Mouse (Mus musculus): ENCODE data around the gene Plcb1.
"Not testable (repeated sequence)": the region's sequence is repeated elsewhere in the genome, so short reads cannot be mapped to it uniquely, and the experiment has no call there.

Gene Plcb1

DNA sequence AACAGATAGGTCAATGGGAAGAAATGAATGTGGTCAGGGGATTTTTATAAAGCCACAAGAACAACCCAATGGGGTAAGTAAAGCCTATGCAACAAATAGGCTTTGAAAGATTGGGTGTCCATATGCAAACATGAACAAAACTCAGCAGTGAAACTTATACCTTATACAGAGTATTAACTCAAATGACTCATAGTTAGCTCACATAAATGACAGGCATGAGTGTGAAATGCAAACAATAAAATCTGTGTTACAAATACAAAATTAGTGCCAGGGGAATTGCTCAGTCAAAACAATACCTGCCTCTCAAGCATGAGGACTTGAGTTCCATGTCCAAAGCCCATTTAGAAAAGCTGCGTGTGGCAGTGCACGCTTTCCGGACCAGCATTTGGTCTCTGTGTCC is 182.5 kb downstream of the Plcb1 start:
- no peak for DNase-seq (ENCODE audit: low read depth, low spot score)

DNA sequence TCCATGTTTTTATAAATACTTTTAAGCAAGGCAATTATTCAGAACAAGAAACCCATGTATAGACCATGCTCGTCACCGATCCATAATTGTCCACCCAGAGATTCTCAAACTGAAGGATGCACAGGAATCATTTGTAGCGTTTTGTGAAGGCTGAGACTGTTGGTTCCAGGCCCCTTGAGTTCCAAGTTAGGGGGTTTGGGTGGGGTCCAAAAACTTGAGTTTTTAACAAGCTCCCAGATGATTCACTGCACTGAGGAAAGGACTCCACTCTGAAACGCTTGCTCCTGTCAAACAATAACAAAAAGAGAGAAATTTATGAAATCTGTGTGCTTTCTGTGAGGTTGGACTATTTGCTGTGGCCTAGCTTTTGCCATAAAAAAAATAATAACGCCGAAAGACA is 186.5 kb downstream of the Plcb1 start:
- no peak for DNase-seq (ENCODE audit: low read depth, low spot score)

DNA sequence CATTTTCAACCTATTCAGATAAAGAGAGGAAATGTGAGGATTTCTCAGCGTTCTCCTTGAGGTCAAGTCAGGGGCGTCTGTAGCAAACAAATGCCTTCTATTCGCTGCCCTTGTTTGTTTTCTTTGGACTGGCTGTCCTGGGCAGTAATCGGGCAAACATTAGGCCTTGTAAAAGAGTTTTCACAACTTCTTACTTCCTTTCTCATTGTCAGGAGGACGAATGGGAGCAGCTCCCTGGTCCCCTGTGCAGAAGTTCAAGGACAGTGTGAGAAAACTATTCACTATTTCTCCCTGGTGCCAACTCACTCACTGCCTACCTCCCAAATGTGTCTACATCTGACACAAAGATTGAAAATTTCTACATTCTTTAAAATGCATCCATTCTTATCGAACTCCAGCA is 188.8 kb downstream of the Plcb1 start:
- DNase-seq (ENCODE audit: low read depth, low spot score) = no peak

DNA sequence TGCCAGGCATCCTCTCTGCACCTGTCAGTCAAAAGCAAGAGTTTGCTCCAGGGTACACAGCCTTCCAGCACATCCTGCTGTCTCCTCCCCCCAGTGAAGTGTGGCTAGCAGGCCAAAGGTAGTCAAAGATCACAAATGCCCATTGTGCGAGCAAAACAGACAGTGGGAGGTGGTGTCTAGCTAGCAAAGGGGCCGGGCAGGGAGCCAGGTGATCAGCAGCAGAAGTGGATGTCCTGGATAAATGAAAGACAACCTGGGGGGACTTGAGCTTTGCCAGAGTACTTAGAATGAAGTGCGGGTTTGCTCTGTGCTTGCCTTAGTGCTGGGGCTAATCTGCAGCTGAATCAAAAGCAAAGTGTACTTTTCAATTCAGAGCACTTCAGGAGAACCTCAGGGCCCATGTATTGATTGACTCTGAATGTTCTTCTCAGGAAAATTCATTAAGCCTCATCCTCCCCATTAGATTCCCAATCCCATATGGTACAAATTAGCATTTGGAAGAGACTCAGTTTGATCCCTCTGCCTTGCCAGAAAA is 191.0 kb downstream of the Plcb1 start:
- no peak for DNase-seq (ENCODE audit: low read depth, low spot score)

DNA sequence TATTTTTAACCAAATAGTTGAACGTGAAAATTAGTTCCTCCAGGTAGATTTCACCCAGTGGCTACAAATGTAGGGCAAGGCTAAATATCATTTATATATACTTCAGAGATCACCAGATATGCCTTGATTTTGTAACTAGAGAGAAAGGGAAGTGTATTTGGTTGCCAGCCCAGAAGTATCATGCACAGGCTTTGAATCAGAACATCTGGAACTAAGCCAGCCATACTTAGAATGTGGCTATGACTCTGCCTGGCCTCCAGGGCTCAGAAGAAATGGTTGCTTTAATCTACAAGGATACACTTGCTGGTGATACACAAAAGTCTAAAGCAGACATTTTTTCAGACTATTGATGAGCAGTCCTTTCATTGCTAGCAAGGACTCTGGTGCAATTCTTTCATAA is 191.8 kb downstream of the Plcb1 start:
- no peak for DNase-seq (ENCODE audit: low read depth, low spot score)

GRCm38 (mm10) chr2:134981394-134981793 is 195.5 kb downstream of the Plcb1 start:
- no peak for DNase-seq (ENCODE audit: low read depth, low spot score)

DNA sequence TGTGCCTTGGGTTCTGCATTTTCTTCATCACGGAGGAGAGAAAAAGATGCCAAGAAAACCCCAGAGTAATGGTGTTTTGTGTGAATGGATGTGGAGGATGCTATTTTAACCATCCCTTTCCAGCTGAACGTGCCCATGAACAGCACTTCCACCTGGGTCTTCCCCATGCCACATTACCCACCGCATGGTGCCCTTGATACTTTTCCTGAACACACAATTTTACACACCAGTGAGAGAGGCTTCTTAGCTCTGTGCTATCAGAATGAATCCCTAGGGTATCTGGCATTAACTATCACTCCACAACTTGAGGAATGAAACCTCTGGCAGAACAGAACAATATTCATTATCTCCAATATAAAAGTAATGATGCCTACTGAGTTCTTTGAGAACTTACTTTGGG is 199.0 kb downstream of the Plcb1 start:
- no peak for DNase-seq (ENCODE audit: low read depth, low spot score)

- no peak for DNase-seq (ENCODE audit: low read depth, low spot score)
Measured at GRCm38 (mm10) chr2:134987978-134988377, 202.1 kb downstream of the Plcb1 start.

DNA sequence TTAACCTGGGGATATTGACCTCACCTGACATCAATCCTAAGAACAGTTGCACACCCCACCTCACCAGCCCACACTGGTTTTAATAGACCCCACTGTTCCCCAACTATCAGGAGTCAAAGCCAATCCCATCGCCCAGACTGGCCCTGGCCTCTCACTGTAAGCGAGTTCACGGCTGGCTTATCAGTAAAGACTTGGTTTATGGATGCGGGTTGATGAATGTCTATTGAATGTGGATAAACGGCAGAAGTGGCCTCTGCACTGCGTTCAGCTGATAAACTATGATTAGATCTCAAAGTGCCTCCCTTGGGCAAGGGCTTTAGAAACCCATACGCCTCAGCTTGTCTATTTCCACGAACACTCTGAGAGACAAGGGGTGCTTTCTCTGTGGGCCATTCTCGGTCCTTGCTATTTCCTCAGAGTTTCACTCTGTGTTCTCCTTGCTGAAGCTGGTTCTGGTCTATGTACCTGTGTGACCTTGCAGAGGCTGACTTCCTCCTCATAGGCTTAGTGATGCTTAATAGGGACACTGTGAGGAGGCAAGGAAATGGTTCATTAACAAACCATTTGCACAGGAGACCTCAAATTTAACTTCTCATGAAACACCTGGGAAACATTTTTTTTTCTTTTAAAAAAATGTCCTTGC is 203.9 kb downstream of the Plcb1 start:
- no peak for DNase-seq (ENCODE audit: low read depth, low spot score)

DNA sequence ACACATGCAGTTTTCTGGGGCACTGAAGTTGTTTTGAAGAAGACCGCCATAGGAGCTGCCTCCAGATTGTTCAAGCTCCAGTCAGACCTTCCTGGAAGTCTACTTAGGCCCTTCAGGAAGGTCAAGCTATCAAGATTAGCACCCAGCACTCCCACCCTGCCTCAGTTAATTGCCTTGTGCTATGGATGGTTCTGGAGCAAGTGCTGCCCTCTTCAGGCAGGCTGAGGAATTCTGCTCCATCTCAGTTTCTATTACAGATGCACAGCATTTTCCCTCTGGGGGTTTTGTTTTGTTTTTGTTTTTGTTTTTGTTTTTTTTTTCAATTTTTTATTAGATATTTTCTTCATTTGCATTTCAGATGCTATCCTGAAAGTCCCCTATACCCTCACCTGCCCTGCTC is 221.3 kb downstream of the Plcb1 start:
- no peak for DNase-seq (ENCODE audit: low read depth, low spot score)

DNA sequence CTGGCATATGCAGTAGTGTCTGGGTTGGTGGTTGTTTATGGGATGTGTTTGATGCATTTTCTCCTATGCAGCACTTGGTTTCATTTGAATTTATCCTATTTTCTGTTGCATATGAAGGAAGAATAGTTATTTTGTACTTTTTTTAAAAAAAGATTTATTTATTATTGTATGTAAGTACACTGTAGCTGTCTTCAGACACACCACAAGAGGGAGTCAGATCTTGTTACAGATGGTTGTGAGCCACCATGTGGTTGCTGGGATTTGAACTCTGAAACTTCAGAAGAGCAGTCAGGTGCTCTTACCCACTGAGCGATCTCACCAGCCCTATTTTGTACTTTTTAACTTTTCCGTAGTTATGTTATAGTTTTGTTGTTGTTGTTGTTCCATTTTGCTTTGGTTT is 222.0 kb downstream of the Plcb1 start:
- not testable (repeated sequence) for DNase-seq (ENCODE audit: low read depth, low spot score)

DNA sequence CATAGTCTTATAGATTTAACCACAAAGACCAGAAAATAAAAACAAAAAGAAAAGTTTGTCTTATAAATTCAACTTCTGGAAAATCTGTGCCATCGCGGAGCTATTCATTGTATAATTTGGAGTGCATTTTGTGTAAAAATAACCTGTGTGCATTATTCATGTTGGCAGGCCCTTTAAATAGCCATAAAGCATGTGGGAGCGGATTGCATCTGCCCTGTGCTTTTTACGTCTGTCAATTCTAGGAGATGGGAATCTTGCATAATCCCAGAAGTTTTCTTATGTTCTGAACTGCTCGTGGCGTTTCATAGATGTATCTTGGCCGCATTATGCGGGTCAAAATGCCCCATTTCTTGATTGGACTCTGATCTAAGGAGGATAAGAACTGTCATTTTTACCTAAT is 224.5 kb downstream of the Plcb1 start:
- DNase-seq (ENCODE audit: low read depth, low spot score) = no peak

- DNase-seq (ENCODE audit: low read depth, low spot score) = no peak
Measured at GRCm38 (mm10) chr2:135015501-135015900, 229.6 kb downstream of the Plcb1 start.

DNA sequence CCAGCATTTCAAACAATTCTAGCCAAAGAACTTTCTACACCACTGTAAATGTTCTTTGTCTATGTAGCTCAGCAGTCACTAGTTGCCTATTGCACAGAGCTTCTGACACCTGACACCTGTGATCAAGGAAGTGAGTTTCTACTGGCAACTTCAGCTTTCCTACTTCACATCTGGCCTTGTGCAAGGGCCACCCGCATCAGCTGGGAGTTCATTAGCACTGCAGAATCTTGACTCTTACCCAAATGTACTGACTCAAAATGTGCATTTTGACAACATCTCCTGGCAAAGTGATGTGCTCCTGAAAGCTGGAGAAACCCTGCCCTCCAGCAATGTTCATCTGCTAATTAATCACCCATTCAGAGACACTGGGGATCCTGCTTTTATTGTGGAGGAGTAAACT is 232.4 kb downstream of the Plcb1 start:
- DNase-seq (ENCODE audit: low read depth, low spot score) = no peak

- no peak for DNase-seq (ENCODE audit: low read depth, low spot score)
Measured at GRCm38 (mm10) chr2:135018708-135019107, 232.8 kb downstream of the Plcb1 start.

DNA sequence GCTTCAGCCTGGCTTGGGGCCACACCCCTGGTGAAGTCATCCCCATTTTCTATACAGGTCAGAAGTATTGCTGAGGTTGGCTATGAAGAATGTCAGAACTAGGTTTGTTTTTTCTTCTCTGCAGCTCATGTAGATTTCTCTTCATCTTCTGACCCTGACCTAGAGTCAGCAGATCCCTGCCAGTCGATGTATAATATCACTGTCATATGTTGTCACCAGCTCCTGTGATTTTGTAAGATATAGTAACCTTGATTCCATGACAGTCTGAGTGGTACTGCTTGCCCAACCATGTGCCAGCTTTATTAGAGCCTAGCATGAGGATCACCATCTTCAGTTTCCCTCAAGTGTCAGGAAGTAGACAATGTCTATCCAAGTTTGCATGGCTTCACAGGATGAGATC is 233.7 kb downstream of the Plcb1 start:
- no peak for DNase-seq (ENCODE audit: low read depth, low spot score)

DNA sequence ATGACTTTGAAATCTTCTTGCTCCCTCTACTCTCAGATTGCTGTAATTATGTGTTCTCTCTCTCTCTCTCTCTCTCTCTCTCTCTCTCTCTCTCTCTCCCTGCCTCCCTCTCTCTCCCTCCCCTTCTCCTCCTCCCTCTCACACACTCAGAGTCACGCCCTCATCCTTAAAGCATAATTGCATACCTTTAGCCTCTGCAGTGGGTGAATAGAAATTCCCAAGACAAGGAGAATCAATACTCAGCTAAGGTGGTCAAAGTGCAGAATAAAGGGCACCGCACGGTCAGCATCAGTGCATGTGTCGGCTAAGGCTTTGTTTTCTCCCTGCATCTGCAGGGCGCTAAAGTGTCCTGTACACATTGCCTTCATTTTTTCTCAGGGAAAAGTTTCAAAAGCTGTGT is 243.4 kb downstream of the Plcb1 start:
- DNase-seq (ENCODE audit: low read depth, low spot score) = no peak

DNA sequence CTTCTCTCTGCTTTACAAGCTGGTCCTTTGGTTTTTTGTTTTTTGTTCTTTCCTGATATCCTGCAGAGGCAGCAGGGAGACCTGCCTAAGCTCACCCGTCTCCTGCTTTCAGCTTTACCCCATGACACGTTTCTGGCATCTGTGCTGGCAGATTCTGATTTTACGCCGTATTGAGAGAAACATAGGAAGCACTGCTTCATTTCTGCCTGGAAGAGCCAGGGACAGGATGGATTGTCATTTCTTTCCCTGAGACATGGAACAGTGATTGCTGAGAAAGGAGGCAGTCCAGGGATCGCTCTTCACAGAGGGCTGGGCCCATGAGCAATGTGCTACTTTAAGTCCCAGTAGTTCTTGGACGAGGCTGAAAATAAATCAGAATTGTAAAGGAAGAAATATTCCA is 243.8 kb downstream of the Plcb1 start:
- DNase-seq (ENCODE audit: low read depth, low spot score) = no peak

DNA sequence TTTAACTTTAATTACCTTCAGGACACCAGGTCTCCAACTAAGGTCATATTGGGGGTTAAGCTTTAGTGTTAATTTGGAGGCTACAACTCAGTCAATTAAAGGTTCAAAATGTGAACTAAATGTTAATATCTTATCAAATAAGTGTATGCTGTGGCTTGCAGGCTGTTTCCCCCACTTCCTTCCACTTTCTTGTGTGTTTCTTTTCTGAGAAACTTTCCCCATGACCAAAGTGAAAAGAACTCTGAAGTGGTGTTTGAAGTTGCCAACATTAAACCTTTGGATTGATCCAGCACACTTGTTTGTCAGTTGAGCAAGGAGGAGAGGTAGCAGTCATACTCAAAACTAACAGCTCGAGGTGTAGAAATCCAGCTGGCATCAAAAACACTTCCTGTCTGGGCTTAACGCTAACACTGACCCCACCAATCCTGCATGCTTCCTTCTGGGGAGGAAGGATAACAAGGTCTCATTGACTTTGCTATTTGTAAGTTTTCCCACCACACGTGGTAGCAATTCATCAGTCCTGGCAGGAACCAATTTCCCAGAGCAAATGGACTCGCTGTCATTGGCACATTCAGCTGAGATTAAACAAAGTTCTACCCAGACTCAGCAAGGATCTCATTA is 249.9 kb downstream of the Plcb1 start:
- DNase-seq (ENCODE audit: low read depth, low spot score) = no peak

DNA sequence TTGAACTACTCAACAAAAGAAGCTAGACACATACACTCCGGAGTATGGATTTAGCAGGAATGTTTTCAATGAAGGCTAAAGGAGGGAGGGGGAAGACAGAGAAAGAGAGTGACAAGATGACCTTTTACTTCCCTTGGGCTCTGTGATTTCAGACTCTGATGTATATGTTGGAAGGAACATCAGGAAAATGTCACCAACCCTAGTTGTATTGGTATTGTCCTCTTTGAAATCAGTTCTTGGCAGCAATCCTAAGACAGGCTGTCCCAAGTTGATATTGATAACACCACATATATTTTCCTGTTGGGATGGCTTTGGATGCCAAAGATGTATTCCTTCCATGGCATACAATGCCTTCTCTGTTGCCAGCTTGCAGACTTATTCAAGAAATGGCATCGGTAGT is 262.9 kb downstream of the Plcb1 start:
- no peak for DNase-seq (ENCODE audit: low read depth, low spot score)

DNA sequence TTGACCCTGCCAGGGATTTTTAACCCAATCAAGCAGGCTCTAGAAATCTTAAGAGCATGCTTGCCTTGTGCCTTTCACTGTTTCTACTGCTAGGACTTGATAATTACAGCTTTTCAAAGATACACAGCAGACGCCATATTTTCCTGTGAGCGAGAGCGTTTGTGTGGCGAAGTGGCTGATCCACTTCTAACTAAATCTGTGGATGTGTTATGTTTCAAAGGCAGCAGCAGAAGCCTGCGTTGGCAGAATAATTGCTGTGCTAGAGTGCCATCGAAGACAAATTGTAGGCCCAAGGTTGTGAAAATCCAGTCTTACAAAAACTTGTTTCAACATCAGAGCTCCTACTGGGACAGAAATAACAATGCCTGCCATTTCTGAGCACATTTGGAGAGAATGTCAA is 263.4 kb downstream of the Plcb1 start:
- DNase-seq (ENCODE audit: low read depth, low spot score) = no peak

GRCm38 (mm10) chr2:135051540-135052288 is 265.8 kb downstream of the Plcb1 start:
- DNase-seq (ENCODE audit: low read depth, low spot score) = no peak

- no peak for DNase-seq (ENCODE audit: low read depth, low spot score)
Measured at GRCm38 (mm10) chr2:135053391-135053790, 267.5 kb downstream of the Plcb1 start.
